Mouse (Mus musculus): Measurements from ENCODE around the gene Cttn. TPM values are rescaled to one million over a fixed set of nuclear protein-coding genes. Genes with fewer than 3 reads are reported as not detected.

Cttn gene
- 10 to 100 TPM in 9 of 26 experiments, 1 to 10 TPM in 17; 2.0 to 31.0 (median 7.6) TPM for total RNA-seq (2018; cell fraction: chromatin; rRNA removed)
- 1 to 10 TPM; 1.6 to 10.0 (median 4.2) TPM for total RNA-seq (2018; cell fraction: cytosol; rRNA removed)
- total RNA-seq (2018; cell fraction: nucleus; rRNA removed) = 10 to 100 TPM in 2 of 26 experiments, 1 to 10 TPM in 23, under 1 TPM in 1; 0.97 to 14.4 (median 5.8) TPM
- polyA plus RNA-seq (2018) = 0.66 to 14.8 TPM (median 4.4 TPM) in 3 replicates

DNA sequence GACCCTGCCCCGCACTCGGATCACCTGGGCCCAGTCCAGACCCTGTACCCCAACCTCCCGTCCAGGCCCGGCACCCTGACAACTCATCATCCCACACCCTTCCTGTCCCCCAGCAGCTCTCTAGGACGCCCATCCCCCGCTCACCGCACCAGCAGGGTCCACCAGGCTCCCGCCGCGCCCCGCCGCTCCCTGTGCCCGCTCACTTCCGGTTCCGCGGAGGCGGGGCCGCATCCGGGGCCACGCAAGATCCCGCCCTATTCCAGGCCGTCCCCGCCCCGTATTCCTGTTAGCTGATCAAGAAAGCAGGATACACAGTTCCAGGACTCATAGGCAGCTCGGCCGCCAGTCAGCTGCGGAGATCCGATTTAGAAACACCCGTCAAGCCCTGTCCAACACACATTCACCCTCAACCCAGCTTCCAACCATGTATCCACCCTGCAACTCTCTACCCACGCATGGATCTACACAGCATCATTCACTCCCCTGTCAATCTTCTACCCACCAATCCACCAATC lies at the start of gene Cttn:
TSS of gene Cttn (minus strand) at position 465 of the 515 bp plus-strand sequence.
- Histone ChIP-seq H3K36me3 (ENCODE audit: inconsistent target) (no peaks in the 10 kb centered on the region), H3K79me2 (ENCODE audit: inconsistent target) (no peaks in the 10 kb centered on the region), H3K27ac (no peak within 1 kb of the TSS), H3K4me3 (ENCODE audit: inconsistent target) (no peak within 1 kb of the TSS)
- 16% methylated on average over 28 of the region's 30 CpGs for WGBS (ENCODE audit: missing documents)

- Histone ChIP-seq H3K27ac (no peak overlapping the region), H3K79me2 (ENCODE audit: inconsistent target) (peaks cover 19% of the 10 kb centered on the region; the same call in 1 of the 2 replicates), H3K36me3 (ENCODE audit: inconsistent target) (peaks cover 56% of the 10 kb centered on the region), H3K4me3 (ENCODE audit: inconsistent target) (no peak overlapping the region)
- 96% methylated on average over 5 of the region's 5 CpGs for WGBS (ENCODE audit: missing documents)
Observed at GRCm38 (mm10) chr7:144519852-144520251, 49.0 kb upstream of the Cttn start.

DNA sequence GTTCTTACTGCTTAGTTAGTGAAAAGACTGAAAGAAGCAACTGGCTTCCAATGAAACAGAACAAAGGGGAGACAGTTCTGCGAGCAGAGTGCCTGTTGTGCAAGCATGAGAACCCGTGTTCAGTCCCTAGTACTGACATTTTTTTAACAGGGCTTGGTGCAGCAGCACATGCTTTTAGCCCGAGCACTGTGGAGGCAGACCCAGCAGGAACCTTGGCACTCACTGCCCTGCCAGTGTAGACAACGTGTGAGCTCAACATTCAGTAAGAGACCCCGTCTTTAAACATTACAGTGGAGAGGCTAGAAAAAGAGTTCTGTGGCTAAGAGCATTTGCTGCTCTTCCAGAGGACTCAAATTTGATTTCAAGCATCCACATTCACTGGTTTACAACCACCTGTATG lies 45.9 kb upstream of the Cttn start:
- Histone ChIP-seq H3K27ac (no peak overlapping the region), H3K36me3 (ENCODE audit: inconsistent target) (peaks cover 88% of the 10 kb centered on the region), H3K79me2 (ENCODE audit: inconsistent target) (no peaks in the 10 kb centered on the region; the same call in 1 of the 2 replicates), H3K4me3 (ENCODE audit: inconsistent target) (no peak overlapping the region)
- 95% methylated on average over 5 of the region's 5 CpGs for WGBS (ENCODE audit: missing documents)

GRCm38 (mm10) chr7:144509090-144509489 lies 38.3 kb upstream of the Cttn start:
- Histone ChIP-seq H3K4me3 (ENCODE audit: inconsistent target) (no peak overlapping the region), H3K79me2 (ENCODE audit: inconsistent target) (no peaks in the 10 kb centered on the region), H3K27ac (no peak overlapping the region), H3K36me3 (ENCODE audit: inconsistent target) (peaks cover 99% of the 10 kb centered on the region)
- WGBS (ENCODE audit: missing documents) = 85% methylated on average over 4 of the region's 4 CpGs

- Histone ChIP-seq H3K79me2 (ENCODE audit: inconsistent target) (no peaks in the 10 kb centered on the region), H3K27ac (no peak overlapping the region), H3K36me3 (ENCODE audit: inconsistent target) (peaks cover 99% of the 10 kb centered on the region), H3K4me3 (ENCODE audit: inconsistent target) (no peak overlapping the region)
- 93% methylated on average over 1 of the region's 1 CpGs for WGBS (ENCODE audit: missing documents)
Observed at GRCm38 (mm10) chr7:144506807-144507206, 36.0 kb upstream of the Cttn start.

GRCm38 (mm10) chr7:144503959-144504358 lies 33.1 kb upstream of the Cttn start:
- H3K4me3 ChIP-seq (ENCODE audit: inconsistent target) = no peak overlapping the region

GRCm38 (mm10) chr7:144492931-144493330 lies 22.1 kb upstream of the Cttn start:
- no peak overlapping the region for H3K27ac ChIP-seq
- H3K79me2 ChIP-seq (ENCODE audit: inconsistent target) = no peaks in the 10 kb centered on the region
- peaks cover 94% of the 10 kb centered on the region for H3K36me3 ChIP-seq (ENCODE audit: inconsistent target)
- WGBS (ENCODE audit: missing documents) = 23% methylated on average over 1 of the region's 1 CpGs
- H3K4me3 ChIP-seq (ENCODE audit: inconsistent target) = no peak overlapping the region

More at GRCm38 (mm10) chr7:144503959-144504358, 33.1 kb upstream of the Cttn start:
- WGBS (ENCODE audit: missing documents) = 100% methylated on average over 4 of the region's 4 CpGs
- H3K79me2 ChIP-seq (ENCODE audit: inconsistent target) = no peaks in the 10 kb centered on the region
- H3K27ac ChIP-seq = no peak overlapping the region
- peaks cover 94% of the 10 kb centered on the region for H3K36me3 ChIP-seq (ENCODE audit: inconsistent target)

GRCm38 (mm10) chr7:144490201-144490873 lies 19.5 kb upstream of the Cttn start:
- Histone ChIP-seq H3K36me3 (ENCODE audit: inconsistent target) (peaks cover 88% of the 10 kb centered on the region), H3K79me2 (ENCODE audit: inconsistent target) (no peaks in the 10 kb centered on the region), H3K27ac (no peak overlapping the region), H3K4me3 (ENCODE audit: inconsistent target) (no peak overlapping the region)
- WGBS (ENCODE audit: missing documents) = 95% methylated on average over 8 of the region's 8 CpGs

DNA sequence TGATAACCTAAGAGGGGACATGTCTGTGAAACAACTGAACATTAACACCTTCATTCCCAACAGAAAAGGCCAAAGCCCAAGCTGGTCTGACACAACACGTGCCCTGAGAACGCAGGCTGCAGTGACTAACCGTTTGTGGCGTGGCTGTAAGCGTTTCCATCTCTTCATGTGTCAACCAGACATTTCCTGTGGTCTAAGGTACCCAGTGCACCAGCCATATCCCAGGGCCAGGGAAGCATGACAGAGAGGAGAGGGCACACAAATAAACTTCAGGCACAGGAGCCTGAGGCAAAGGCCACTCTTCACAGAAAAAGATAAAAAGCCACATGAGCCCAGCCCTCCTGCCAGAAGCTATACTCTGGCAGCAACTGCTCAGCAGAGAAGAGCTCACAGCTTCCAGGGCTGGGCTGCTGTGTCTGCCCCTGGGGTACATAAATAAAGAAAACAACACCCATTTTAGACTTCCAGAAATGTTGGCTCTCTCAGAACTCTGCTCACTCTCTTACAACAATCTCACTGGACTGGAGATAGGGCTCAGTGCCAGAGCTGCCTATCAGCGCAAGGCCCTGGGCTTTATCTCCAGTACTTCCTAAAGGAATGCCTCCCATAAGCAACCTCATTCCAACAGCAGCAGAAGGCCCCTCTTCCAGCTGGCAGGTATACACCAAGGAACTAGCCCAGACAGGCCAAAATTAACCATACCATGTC lies 18.4 kb upstream of the Cttn start:
- no peak overlapping the region for H3K4me3 ChIP-seq (ENCODE audit: inconsistent target)
- no peak overlapping the region for H3K27ac ChIP-seq
- WGBS (ENCODE audit: missing documents) = 53% methylated on average over 6 of the region's 6 CpGs
- H3K36me3 ChIP-seq (ENCODE audit: inconsistent target) = peaks cover 88% of the 10 kb centered on the region
- no peaks in the 10 kb centered on the region for H3K79me2 ChIP-seq (ENCODE audit: inconsistent target)

- Histone ChIP-seq H3K4me3 (ENCODE audit: inconsistent target) (no peak overlapping the region), H3K79me2 (ENCODE audit: inconsistent target) (no peaks in the 10 kb centered on the region), H3K36me3 (ENCODE audit: inconsistent target) (peaks cover 84% of the 10 kb centered on the region), H3K27ac (no peak overlapping the region)
Observed at GRCm38 (mm10) chr7:144480314-144480713, 9.5 kb upstream of the Cttn start.

DNA sequence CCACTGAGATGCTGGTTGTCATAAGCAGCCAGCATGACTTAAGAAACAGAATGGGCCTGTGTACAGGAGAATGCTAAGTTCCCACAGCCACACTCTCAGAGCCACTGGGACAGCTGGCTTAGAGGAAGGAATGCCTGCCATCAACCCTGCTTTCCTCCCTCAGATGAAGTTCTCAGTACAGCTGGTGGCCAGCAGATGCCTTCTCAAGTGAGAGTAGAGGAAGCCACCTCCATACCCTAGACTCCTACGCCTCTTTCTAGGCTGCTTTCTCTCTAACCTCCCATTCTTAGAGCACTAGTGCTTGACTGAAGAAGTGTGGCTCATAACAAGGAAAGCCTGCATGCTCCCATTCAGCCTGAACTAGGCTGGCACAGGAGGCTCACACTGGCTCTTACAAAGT lies 8.8 kb upstream of the Cttn start:
- no peaks in the 10 kb centered on the region for H3K79me2 ChIP-seq (ENCODE audit: inconsistent target)
- peaks cover 76% of the 10 kb centered on the region for H3K36me3 ChIP-seq (ENCODE audit: inconsistent target)
- no peak overlapping the region for H3K27ac ChIP-seq
- H3K4me3 ChIP-seq (ENCODE audit: inconsistent target) = no peak overlapping the region
- WGBS (ENCODE audit: missing documents) = 94% methylated on average over 1 of the region's 1 CpGs

GRCm38 (mm10) chr7:144475741-144476140 lies 4.9 kb upstream of the Cttn start:
- Histone ChIP-seq H3K27ac (no peak overlapping the region), H3K4me3 (ENCODE audit: inconsistent target) (no peak overlapping the region), H3K79me2 (ENCODE audit: inconsistent target) (no peaks in the 10 kb centered on the region), H3K36me3 (ENCODE audit: inconsistent target) (peaks cover 38% of the 10 kb centered on the region)
- 94% methylated on average over 3 of the region's 3 CpGs for WGBS (ENCODE audit: missing documents)

DNA sequence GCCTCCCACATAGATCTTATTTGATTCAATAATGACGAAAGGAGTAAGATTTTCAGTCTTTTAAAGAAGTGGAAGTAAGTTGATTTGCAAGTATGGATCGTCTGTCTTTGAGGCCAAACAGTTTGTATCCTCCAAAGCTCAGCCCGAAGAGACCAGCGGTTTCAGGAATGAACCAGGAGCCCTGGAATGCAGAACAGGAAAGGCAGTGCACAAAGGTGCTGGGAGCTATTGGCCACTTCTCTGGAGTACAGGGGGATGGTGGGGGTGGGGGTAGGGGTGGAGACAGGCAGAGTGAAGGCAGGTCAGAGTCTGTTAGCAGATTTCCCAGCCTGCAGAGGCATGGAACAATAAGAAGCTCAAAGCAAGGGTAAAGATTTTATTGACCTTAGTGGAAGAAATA lies 2.7 kb upstream of the Cttn start:
- Histone ChIP-seq H3K36me3 (ENCODE audit: inconsistent target) (peaks cover 16% of the 10 kb centered on the region; the same call in 1 of the 2 replicates), H3K4me3 (ENCODE audit: inconsistent target) (no peak overlapping the region), H3K79me2 (ENCODE audit: inconsistent target) (no peaks in the 10 kb centered on the region), H3K27ac (no peak overlapping the region)
- 80% methylated on average over 4 of the region's 4 CpGs for WGBS (ENCODE audit: missing documents)

- H3K27ac ChIP-seq = no peak overlapping the region
- 48% methylated on average over 2 of the region's 2 CpGs for WGBS (ENCODE audit: missing documents)
- H3K36me3 ChIP-seq (ENCODE audit: inconsistent target) = peaks cover 4% of the 10 kb centered on the region; the same call in 1 of the 2 replicates
- no peaks in the 10 kb centered on the region for H3K79me2 ChIP-seq (ENCODE audit: inconsistent target)
- H3K4me3 ChIP-seq (ENCODE audit: inconsistent target) = no peak overlapping the region
Observed at GRCm38 (mm10) chr7:144471103-144471502, 294 bp upstream of the Cttn start.
